Mouse (Mus musculus): ENCODE results near the gene Ptprd.

GRCm38 (mm10) chr4:75969961-75970360, 2241.8 kb downstream of the Ptprd start:
- no peak for TF ChIP-seq CTCF (conservative IDR thresholded peaks at IDR 0.05; ENCODE audit: low read length)
- no peak for TF ChIP-seq NANOG (IDR thresholded peaks at IDR 0.05; ENCODE audit: borderline replicate concordance, low read length)
